Mouse (Mus musculus): ENCODE measurements around the gene Cpm.
"Not testable (repeated sequence)": the region's sequence is repeated elsewhere in the genome, so short reads cannot be mapped to it uniquely, and the experiment has no call there.

Gene Cpm

DNA sequence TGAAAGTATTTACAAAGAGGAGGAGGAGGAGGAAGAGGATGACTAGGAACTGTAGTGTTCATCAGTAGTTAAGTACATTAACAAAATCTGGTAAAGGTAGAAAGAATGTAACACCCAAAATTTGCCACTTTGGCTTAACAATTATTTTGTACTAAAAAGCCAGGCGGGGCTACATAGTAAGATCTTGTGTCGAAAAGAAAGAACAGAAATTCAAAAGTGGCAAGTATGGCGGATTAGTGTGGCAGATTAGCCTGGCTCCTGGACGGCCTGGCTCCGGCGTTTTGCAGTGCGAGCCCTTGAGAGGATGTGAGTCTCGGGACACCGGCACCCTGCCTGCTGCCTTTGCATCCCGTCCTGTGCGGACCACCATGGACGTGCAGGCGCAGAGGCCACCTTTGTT lies 35.4 kb upstream of the Cpm start:
- DNase-seq (ENCODE audit: low spot score in 2 of 2), result no peak

GRCm38 (mm10) chr10:117594291-117594850 lies 34.9 kb upstream of the Cpm start:
- DNase-seq (ENCODE audit: low spot score in 2 of 2), result no peak

- no peak for DNase-seq (ENCODE audit: low spot score in 2 of 2)
Measured at GRCm38 (mm10) chr10:117594913-117595312, 34.4 kb upstream of the Cpm start.

DNA sequence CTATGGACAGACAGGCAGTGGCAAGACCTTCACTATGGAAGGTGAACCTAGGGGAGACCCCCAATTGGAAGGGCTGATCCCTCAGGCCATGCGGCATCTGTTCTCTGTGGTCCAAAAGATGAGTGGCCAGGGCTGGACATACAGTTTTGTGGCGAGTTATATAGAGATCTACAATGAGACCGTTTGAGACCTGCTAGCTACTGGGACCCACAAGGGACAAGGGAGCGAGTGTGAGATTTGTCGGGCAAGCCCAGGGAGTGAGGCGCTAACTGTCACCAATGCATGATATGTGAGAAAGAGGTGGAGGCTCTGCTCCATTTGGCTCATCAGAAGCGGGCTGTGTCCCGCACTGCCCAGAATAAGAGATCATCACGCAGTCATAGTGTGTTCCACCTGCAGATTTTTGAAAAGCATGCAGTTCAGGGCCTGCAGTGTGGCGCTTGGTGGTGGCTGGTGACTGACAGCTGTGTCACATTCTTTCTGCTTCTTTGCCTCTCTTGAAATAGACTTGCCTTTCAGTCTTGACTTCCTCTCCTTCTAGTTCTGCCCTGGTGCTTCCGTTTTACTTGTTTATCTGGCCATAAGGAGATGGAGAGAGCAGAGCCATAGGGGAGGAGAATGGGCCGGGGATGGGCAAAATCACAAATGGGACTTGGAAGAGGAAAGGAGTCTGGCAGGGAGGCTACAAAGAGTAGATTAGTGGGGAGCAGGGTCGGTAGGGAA lies 33.7 kb upstream of the Cpm start:
- no peak for DNase-seq (ENCODE audit: low spot score in 2 of 2)

DNA sequence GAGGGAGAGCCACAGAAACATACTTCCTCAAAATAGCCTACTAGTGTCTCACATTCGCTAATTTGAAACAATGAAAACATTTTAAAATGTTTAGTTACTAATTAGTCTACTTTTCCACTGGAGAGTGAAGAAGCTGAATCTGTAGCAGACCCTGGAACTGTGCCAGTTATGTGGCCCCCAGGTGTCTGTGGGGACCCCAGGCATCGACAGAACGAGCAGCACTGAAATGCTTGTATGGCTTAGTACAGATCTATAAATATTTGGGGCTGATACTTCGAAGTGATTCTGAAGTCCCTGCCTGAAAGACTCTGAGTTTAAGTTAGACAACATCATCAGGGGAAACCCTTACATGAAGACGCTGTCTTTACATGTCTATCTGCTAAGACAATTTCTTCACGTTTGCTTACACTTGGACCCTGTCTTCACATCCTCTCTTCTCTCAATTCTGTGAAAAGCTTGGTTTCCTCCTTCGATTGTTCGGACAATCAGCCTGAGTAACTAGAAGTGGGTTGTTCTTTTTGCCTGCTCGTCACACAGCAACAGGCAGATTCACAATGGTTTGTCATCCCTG lies 33.0 kb upstream of the Cpm start:
- DNase-seq (ENCODE audit: low spot score in 2 of 2), result no peak

GRCm38 (mm10) chr10:117596771-117597324 lies 32.5 kb upstream of the Cpm start:
- no peak for DNase-seq (ENCODE audit: low spot score in 2 of 2)

- DNase-seq (ENCODE audit: low spot score in 2 of 2), result not testable (repeated sequence)
Measured at GRCm38 (mm10) chr10:117597371-117598265, 31.7 kb upstream of the Cpm start.

GRCm38 (mm10) chr10:117598266-117598950 lies 30.9 kb upstream of the Cpm start:
- no peak for DNase-seq (ENCODE audit: low spot score in 2 of 2)

DNA sequence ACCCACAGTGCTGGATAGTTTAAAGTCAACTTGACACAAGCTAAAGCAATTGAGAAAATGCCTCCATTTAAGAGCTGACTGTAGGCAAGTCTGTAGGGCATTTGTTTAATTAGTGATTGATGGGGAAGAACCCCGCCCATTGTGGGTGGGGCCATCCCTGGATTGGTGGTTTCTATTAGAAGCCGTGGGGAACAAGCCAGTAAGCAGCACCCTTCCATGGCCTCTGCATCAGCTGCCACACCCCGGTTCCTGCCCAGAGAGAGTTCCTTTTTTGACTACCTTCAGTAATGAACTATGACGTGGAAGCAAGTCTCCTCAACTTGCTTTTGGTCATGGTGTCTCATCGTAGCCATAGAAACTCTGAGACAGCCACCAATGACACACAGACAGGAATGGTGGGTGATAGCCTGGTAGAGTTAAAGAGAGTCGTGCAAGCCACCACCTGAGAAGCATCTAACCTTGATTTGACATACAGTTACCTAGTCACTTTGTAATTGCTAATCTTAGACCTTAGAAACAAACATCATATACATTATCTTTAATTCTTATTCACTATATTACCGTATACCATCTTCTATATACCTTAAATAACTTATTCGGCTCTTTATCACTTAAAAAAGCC lies 30.2 kb upstream of the Cpm start:
- not testable (repeated sequence) for DNase-seq (ENCODE audit: low spot score in 2 of 2)

DNA sequence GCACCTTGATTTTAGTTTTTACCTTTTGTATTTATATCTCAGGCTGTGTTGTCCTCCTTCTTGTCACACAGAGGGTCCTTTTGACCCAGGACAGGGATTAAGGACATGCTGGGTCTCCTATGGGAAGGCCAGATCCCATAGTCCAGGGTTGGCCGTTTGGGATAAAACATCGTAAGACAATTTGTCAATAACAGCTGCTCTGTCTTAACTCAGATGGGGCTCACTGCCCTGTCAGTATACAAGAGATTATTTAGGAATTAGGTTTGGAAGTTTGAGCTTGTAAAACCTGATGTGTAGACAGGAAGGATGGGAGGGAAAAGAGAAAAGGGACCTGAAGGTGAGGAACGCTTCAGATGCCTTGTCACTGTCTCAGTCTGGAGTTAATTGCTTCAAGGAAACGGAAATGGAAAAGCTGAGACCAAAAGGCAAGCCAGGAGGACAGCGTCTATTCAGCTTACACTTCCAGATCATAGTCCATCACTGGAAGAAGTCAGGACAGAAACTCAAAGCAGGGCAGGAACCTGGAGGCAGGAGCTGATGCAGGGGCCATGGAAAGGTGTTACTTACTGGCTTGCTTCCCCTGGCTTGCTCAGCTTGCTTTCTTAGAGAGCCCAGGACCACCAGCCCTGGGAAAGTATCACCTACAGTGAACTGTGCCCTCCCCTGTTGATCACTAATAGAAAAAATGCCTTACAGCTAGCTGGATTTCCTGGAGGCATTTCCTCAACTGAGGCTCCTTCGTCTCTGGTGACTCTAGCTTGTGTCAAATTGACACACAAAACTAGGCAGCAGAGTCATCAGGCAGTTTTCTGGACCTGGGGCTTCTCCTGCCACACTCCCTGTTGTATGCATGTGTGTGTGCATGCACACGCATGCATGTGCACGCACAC lies 27.9 kb upstream of the Cpm start:
- no peak for DNase-seq (ENCODE audit: low spot score in 2 of 2)

DNA sequence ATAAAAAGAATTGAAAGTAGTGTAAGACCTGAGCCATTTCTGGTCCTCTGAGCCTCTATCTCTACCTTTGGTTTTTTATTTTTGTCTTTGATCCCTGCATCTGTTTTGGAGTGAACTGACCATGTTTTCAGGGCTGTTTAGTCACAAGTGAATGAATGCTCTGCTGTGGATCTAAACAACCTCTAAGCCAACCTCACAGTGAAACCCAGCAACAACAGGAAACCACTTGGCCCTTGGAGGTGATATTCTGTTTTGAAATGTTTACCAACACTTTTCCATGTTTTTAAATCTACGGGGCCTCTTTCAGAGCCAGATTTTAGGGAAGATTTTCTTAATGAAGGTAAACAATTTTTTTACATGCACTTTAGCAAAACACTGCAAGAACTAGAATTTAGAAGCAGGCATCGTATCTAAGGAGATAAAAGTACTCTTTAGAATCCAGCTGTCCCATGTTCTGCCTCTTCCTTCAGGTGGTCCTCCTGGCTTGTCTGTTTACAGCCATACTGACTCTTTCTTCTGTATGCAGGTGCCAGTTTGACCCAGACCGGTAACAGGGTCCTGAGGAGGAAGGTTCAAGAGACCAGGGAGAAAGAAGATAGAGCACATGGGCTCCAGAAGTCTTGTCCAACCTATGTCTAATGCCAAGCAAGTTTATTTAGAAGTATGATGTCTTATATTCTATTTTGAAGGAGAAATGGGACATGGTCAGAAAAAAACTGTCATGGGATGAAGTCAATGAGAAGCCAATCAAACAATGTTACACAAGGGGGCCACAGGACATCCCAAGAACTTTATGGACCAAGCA lies 26.8 kb upstream of the Cpm start:
- DNase-seq (ENCODE audit: low spot score in 2 of 2), result no peak

GRCm38 (mm10) chr10:117603130-117603833 lies 26.0 kb upstream of the Cpm start:
- no peak for DNase-seq (ENCODE audit: low spot score in 2 of 2)

- DNase-seq (ENCODE audit: low spot score in 2 of 2), result no peak
Measured at GRCm38 (mm10) chr10:117603834-117604623, 25.3 kb upstream of the Cpm start.

- no peak for DNase-seq (ENCODE audit: low spot score in 2 of 2)
Measured at GRCm38 (mm10) chr10:117604624-117605282, 24.5 kb upstream of the Cpm start.

DNA sequence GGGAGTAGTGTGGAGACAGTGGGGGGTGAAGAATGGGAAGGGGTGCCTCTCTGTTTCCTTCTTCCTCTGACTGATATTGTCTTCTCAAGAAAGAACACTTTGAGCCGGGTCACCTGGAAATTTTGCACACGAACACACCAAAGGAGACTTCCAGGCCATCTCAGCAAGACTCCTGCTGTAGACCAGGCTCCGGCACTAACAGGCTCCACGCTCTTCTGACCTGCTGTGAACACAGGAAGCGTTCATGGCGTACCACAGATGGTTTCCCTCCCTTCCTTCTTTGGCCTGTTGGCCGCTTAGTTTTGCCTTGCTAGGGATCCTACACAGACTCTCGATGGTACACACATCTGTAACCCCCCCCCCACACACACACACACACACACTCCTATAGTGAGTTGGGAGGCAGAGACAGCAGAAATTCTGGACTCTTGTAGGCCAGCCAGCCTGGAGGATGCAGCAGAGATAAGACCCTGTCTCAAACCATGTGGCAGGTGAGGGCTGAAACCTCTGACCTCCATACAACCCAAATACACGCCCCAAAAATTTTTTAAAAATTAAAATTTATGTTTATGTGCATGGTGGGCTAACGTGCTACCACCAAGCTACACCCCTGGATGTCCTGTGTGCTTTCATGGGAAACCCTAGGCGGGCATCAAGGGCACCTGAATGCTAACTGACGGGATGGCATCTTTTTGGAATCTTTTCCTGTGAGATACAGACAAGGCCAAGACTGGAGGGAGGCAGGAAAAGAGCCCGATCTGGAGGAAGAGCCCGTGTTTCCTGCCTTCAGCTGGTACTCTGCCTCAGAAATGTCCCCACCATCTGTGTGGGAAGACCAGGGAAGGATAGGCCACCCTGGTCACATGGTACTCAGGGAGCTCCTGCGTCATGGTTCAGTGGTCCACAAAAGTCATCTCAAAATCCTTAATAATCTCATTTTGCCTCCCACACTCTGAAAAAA lies 23.7 kb upstream of the Cpm start:
- DNase-seq (ENCODE audit: low spot score in 2 of 2), result no peak

DNA sequence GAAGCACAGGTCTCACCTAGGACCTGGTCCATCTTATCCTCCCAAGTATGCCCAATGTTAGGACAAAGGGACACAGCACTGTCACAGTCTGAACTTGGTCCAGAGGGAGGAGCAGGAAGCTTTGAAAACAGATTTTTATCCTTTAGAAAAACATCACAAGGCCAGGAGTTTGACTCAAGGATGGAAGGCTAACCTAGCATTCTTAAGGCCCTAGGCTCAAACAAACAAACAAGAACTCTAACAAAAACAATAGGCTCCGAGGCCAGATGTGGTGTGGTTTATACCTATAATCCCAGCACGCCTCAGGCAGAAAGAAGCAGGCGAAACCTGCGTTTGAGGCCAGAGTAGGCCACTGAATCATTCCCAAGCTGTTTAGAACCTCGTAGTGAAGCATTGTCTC lies 22.9 kb upstream of the Cpm start:
- DNase-seq (ENCODE audit: low spot score in 2 of 2), result no peak
